Mouse (Mus musculus) CH12.LX (cell line): ENCODE measurements around the gene Aff3. TPM values are rescaled to one million over a fixed set of nuclear protein-coding genes. Genes with fewer than 3 reads are reported as not detected.

Experiments used
- DNase-seq: peaks from one replicate; pipeline ENCODE4 v3.0.0-alpha.2; 2013; ENCODE audit errors: extremely low read depth
- H3K27ac ChIP-seq: 2 replicates; pipeline ENCODE4 v1.5.1; 2012; ENCODE audit warnings: low read depth, mild to moderate bottlenecking, control low read depth, moderate library complexity; ENCODE audit not compliant: insufficient read depth
- H3K27me3 ChIP-seq: replicated peaks from 2 replicates; pipeline ENCODE3; 2012; ENCODE audit warnings: inconsistent platforms
- H3K36me3 ChIP-seq, 2 experiments: replicated peaks in 1 of 2; 2 replicates each; pipeline versions ENCODE3 to v1.6.1; 2012; ENCODE audit warnings: inconsistent platforms in 1 of 2, low read length in 1 of 2, mild to moderate bottlenecking in 1 of 2, mixed read lengths in 1 of 2, moderate library complexity in 1 of 2; ENCODE audit not compliant: control insufficient read depth in 1 of 2, insufficient read depth in 1 of 2
- H3K4me1 ChIP-seq, 2 experiments: 2 replicates each; pipeline ENCODE4 v1.6.1; 2012; ENCODE audit warnings: inconsistent platforms in 1 of 2, moderate library complexity in 1 of 2; ENCODE audit not compliant: insufficient read depth in 2 of 2, control insufficient read depth in 1 of 2
- H3K4me2 ChIP-seq: 2 replicates; pipeline ENCODE4 v1.6.1; 2012; ENCODE audit warnings: low read depth, mild to moderate bottlenecking, control low read depth; ENCODE audit not compliant: poor library complexity, insufficient read depth, severe bottlenecking
- H3K4me3 ChIP-seq, 3 experiments: fragments of 150-350 bp in 1 of 3; sonication (generic) in 1 of 3; replicated peaks in 1 of 3; 2 replicates each; pipeline versions ENCODE3 to v1.5.1; 2011 to 2012; ENCODE audit warnings: low read depth in 2 of 3, low read length in 2 of 3, mild to moderate bottlenecking in 2 of 3, moderate library complexity in 2 of 3, control low read depth in 1 of 3, improper control_type of control experiment in 1 of 3, inconsistent platforms in 1 of 3, mixed read lengths in 1 of 3; ENCODE audit not compliant: poor library complexity in 1 of 3
- H3K79me2 ChIP-seq: replicated peaks from 2 replicates; pipeline ENCODE4 v1.6.1; 2012; ENCODE audit warnings: mild to moderate bottlenecking, moderate library complexity; ENCODE audit not compliant: control insufficient read depth, poor library complexity, insufficient read depth, severe bottlenecking; ENCODE audit errors: extremely low read depth
- H3K9ac ChIP-seq: 2 replicates; pipeline ENCODE4 v1.6.1; 2012; ENCODE audit warnings: low read depth, mild to moderate bottlenecking, control low read depth, moderate library complexity; ENCODE audit not compliant: insufficient read depth
- H3K9me3 ChIP-seq: replicated peaks from 2 replicates; pipeline ENCODE3; 2012; ENCODE audit warnings: low read length, inconsistent platforms, mixed read lengths
- BHLHE40 ChIP-seq: IDR thresholded peaks from 2 replicates; pipeline ENCODE4 v1.6.1; 2011; ENCODE audit warnings: mild to moderate bottlenecking, low read depth, low read length, improper control_type of control experiment
- CHD1 ChIP-seq: IDR thresholded peaks from 2 replicates; pipeline ENCODE4 v1.6.1; 2012; ENCODE audit warnings: low read depth, low read length, improper control_type of control experiment, inconsistent platforms
- CTCF ChIP-seq, 2 experiments: IDR thresholded peaks in 1 of 2; conservative IDR thresholded peaks in 1 of 2; 2 replicates each; pipeline ENCODE4 v1.5.1; 2011 to 2012; ENCODE audit warnings: low read depth in 2 of 2, low read length in 2 of 2, improper control_type of control experiment in 1 of 2, inconsistent platforms in 1 of 2, mild to moderate bottlenecking in 1 of 2, moderate library complexity in 1 of 2
- E2F4 ChIP-seq: IDR thresholded peaks from 2 replicates; pipeline ENCODE4 v1.6.1; 2011; ENCODE audit warnings: low read depth, low read length, improper control_type of control experiment; ENCODE audit not compliant: insufficient replicate concordance
- ELF1 ChIP-seq: IDR thresholded peaks from 2 replicates; pipeline ENCODE4 v1.6.1; 2014; ENCODE audit warnings: low read depth, mild to moderate bottlenecking, inconsistent platforms, low read length, improper control_type of control experiment
- EP300 ChIP-seq: IDR thresholded peaks from 2 replicates; pipeline ENCODE4 v1.6.1; 2011; ENCODE audit warnings: low read length, improper control_type of control experiment
- ETS1 ChIP-seq: conservative IDR thresholded peaks from 2 replicates; pipeline ENCODE4 v1.6.1; 2012; ENCODE audit warnings: low read depth, mild to moderate bottlenecking, inconsistent platforms, low read length, improper control_type of control experiment, moderate library complexity
- JUND ChIP-seq: conservative IDR thresholded peaks from 2 replicates; pipeline ENCODE4 v1.6.1; 2011; ENCODE audit warnings: low read depth, low read length, improper control_type of control experiment
- KAT2A ChIP-seq: IDR thresholded peaks from 2 replicates; pipeline ENCODE4 v1.6.1; 2012; ENCODE audit warnings: low read length, improper control_type of control experiment, inconsistent platforms; ENCODE audit not compliant: insufficient replicate concordance
- MAFK ChIP-seq: IDR thresholded peaks from 2 replicates; pipeline ENCODE4 v1.6.1; 2011; ENCODE audit warnings: low read length, improper control_type of control experiment; ENCODE audit not compliant: insufficient replicate concordance
- MAX ChIP-seq: IDR thresholded peaks from 2 replicates; pipeline ENCODE4 v1.6.1; 2011; ENCODE audit warnings: low read length, improper control_type of control experiment
- NELFE ChIP-seq: IDR thresholded peaks from 2 replicates; pipeline ENCODE4 v1.6.1; 2011; ENCODE audit warnings: low read depth, low read length, improper control_type of control experiment
- PAX5 ChIP-seq: IDR thresholded peaks from 2 replicates; pipeline ENCODE4 v1.6.1; 2012; ENCODE audit warnings: low read length, inconsistent platforms, mixed read lengths
- RAD21 ChIP-seq: IDR thresholded peaks from 2 replicates; pipeline ENCODE4 v1.6.1; 2011; ENCODE audit warnings: low read depth, mild to moderate bottlenecking, low read length, improper control_type of control experiment, moderate library complexity
- RCOR1 ChIP-seq: conservative IDR thresholded peaks from 2 replicates; pipeline ENCODE4 v1.6.1; 2012; ENCODE audit warnings: low read depth, mild to moderate bottlenecking, inconsistent platforms, low read length, improper control_type of control experiment
- SMC3 ChIP-seq: IDR thresholded peaks from 2 replicates; pipeline ENCODE4 v1.6.1; 2011; ENCODE audit warnings: low read depth, low read length, improper control_type of control experiment
- TBP ChIP-seq: conservative IDR thresholded peaks from 2 replicates; pipeline ENCODE4 v1.6.1; 2011; ENCODE audit warnings: low read depth, low read length, improper control_type of control experiment
- TCF12 ChIP-seq: IDR thresholded peaks from 2 replicates; pipeline ENCODE4 v1.6.1; 2014; ENCODE audit warnings: low read depth, mild to moderate bottlenecking, inconsistent platforms, low read length, improper control_type of control experiment
- USF1 ChIP-seq: IDR thresholded peaks from 2 replicates; pipeline ENCODE4 v1.6.1; 2014; ENCODE audit warnings: low read depth, mild to moderate bottlenecking, inconsistent platforms, low read length, improper control_type of control experiment
- USF2 ChIP-seq: conservative IDR thresholded peaks from 2 replicates; pipeline ENCODE4 v1.6.1; 2011; ENCODE audit warnings: low read depth, low read length, improper control_type of control experiment
- dilution Hi-C: fragments of 300-500 bp; cut with MboI; formaldehyde crosslinking; loops from 2 replicates; pipeline ENCODE4 v1.14.3; 2020; ENCODE audit warnings: low sequenced_read_pairs; ENCODE audit not compliant: extremely low pct_unique_long_range_greater_than_20kb, extremely low pct_ligation_motif_present
- in situ Hi-C: fragments of 300-500 bp; cut with MboI; formaldehyde crosslinking; loops from 3 replicates; pipeline ENCODE4 v1.14.3; 2019; ENCODE audit warnings: low sequenced_read_pairs, low pct_ligation_motif_present, low pct_unique_long_range_greater_than_20kb, mixed read lengths
- polyA plus RNA-seq: library from polyadenylated mRNA; unstranded; fragments of >175 nt; gene quantifications from 2 replicates; pipeline ENCODE4 v1.2.1, GENCODE M21; 2012; ENCODE audit warnings: low read depth; ENCODE audit not compliant: insufficient read length
- total RNA-seq, 2 experiments: library from RNA; depleted of rRNA; stranded (reverse); fragments of 300-350 nt in 1 of 2; fragments of >200 nt in 1 of 2; gene quantifications; 2 replicates each; pipeline ENCODE4 v1.2.3; 2012 to 2014

The Aff3 gene
- total and polyA plus RNA-seq, 3 experiments, result 5.1 to 29.9 (median 7.7) TPM

DNA sequence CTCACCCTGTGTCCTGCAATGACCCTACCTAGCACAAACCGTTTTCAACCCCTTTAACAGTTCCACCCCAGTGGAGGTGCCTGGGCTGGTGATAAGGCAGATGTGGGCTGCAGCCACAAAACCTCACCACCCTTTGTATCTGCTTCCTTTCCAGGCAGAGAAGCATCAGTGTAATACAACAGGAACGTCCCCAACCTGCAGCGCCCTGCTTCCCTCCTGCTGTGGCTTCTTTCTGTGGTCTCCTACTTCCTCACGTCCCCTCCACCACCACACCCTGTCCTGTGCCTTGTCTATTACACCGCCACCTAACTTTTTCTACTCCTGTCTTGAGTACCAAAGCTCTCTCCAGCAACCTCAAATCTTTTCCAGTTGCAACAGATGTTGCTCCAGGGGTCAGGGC lies 29.4 kb upstream of the Aff3 start:
- H3K27me3 ChIP-seq, result peaks cover 3% of the 10 kb centered on the region
- in situ Hi-C loops, result no loop called here

DNA sequence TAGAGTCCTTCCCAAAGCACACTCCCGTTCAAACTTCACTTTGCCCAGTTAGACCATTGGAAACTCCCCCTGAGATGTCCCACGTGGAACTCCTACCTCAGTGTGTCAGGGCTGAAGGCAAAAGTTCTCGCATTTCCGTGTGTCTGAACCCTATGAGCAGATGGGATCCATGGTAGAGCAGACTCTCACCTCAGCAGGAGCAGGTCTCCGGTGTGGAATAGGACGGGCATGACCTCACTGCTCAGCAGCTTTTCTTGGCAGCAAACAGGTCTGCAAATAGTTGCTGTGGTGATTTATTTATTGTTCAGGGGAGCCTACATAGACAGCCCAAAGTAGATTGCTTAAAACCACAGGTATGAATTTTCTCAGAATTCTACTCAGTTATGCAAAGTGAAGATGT lies 25.7 kb upstream of the Aff3 start:
- dilution Hi-C loops, result no loop called here

More for the DNA sequence above, 29.4 kb upstream of the Aff3 start:
- Histone ChIP-seq H3K4me1 (peaks cover 7 to 24% of the 10 kb centered on the region in 2 experiments), H3K79me2 (no peaks in the 10 kb centered on the region), H3K4me3 (no peak overlapping the region), H3K27ac (no peak overlapping the region), H3K9me3 (no peaks in the 10 kb centered on the region), H3K36me3 (no peaks in the 10 kb centered on the region), H3K4me2 (peak overlapping the region; percentile 26), H3K9ac (no peak overlapping the region)
- peak; percentile 72 for DNase-seq
- dilution Hi-C loops, result no loop called here
- TF ChIP-seq ELF1, result no peak
- no peak; the same call in 1 of the 2 replicates for TF ChIP-seq RAD21
- TF ChIP-seq CHD1, result no peak
- TF ChIP-seq RCOR1, result no peak
- no peak for TF ChIP-seq USF1
- TF ChIP-seq TBP, result 0 out of 2 replicates have a peak, but pooled peaks have one; percentile 25
- TF ChIP-seq CTCF (conservative IDR thresholded peaks at IDR 0.05 in 1 of 2, IDR thresholded peaks at IDR 0.05 in 1 of 2; ENCODE audit: low read depth in 2 of 2, low read length in 2 of 2), result no peak
- peak; percentile 63 for TF ChIP-seq EP300
- no peak for TF ChIP-seq TCF12
- TF ChIP-seq E2F4, result no peak
- no peak for TF ChIP-seq MAX
- no peak for TF ChIP-seq KAT2A
- TF ChIP-seq USF2, result no peak
- 0 out of 2 replicates have a peak, but pooled peaks have one; percentile 5 for TF ChIP-seq MAFK
- no peak for TF ChIP-seq SMC3
- 0 out of 2 replicates have a peak, but pooled peaks have one; percentile 15 for TF ChIP-seq ETS1
- no peak for TF ChIP-seq NELFE
- TF ChIP-seq PAX5, result no peak
- TF ChIP-seq BHLHE40, result peak; percentile 43; the same call in 1 of the 2 replicates

More for the DNA sequence above, 25.7 kb upstream of the Aff3 start:
- Histone ChIP-seq H3K4me1 (peaks cover 7 to 17% of the 10 kb centered on the region in 2 experiments), H3K79me2 (no peaks in the 10 kb centered on the region), H3K9me3 (no peaks in the 10 kb centered on the region), H3K4me2 (no peak overlapping the region), H3K36me3 (no peaks in the 10 kb centered on the region), H3K27ac (no peak overlapping the region), H3K9ac (no peak overlapping the region), H3K27me3 (no peaks in the 10 kb centered on the region), H3K4me3 (no peak overlapping the region)
- in situ Hi-C loops, result no loop called here
- no peak for TF ChIP-seq BHLHE40
- TF ChIP-seq RAD21, result no peak
- TF ChIP-seq JUND, result no peak
- DNase-seq, result no peak
